Mouse (Mus musculus): ENCODE data around the gene Rhof. TPM values are rescaled to one million over a fixed set of nuclear protein-coding genes. Genes with fewer than 3 reads are reported as not detected.

The Rhof gene
- polyA plus RNA-seq, 1 experiment from 2014 or later, result 1.9 TPM

Other genes with a start within 250 kb of the Rhof start
- gene Kdm2b, start 142.9 kb downstream of the Rhof start, polyA plus RNA-seq (2014; fragmentation: Nextera tagmentation; extraction: Ambion mirVana), result 78.0 and 92.4 TPM in 2 replicates
- 9.6 and 9.8 TPM in 2 replicates for gene Orai1, start 117.6 kb downstream of the Rhof start, polyA plus RNA-seq (2014; fragmentation: Nextera tagmentation; extraction: Ambion mirVana)
- not detected in 2 replicates for gene Morn3, start 85.7 kb downstream of the Rhof start, polyA plus RNA-seq (2014; fragmentation: Nextera tagmentation; extraction: Ambion mirVana)
- 7.3 and 9.3 TPM in 2 replicates for gene Tmem120b, start 64.3 kb downstream of the Rhof start, polyA plus RNA-seq (2014; fragmentation: Nextera tagmentation; extraction: Ambion mirVana)
- gene Setd1b, start 9.5 kb upstream of the Rhof start, polyA plus RNA-seq (2014; fragmentation: Nextera tagmentation; extraction: Ambion mirVana), result 13.9 and 15.0 TPM in 2 replicates
- 68.5 and 77.8 TPM in 2 replicates for gene Psmd9, start 36.7 kb upstream of the Rhof start, polyA plus RNA-seq (2014; fragmentation: Nextera tagmentation; extraction: Ambion mirVana)
- gene Hpd, start 50.0 kb upstream of the Rhof start, polyA plus RNA-seq (2014; fragmentation: Nextera tagmentation; extraction: Ambion mirVana), result not detected in 2 replicates
- gene Wdr66, start 119.4 kb upstream of the Rhof start, polyA plus RNA-seq (2014; fragmentation: Nextera tagmentation; extraction: Ambion mirVana), result 1.1 and 1.9 TPM in 2 replicates
- 57.1 and 61.7 TPM in 2 replicates for gene Bcl7a, start 211.1 kb upstream of the Rhof start, polyA plus RNA-seq (2014; fragmentation: Nextera tagmentation; extraction: Ambion mirVana)

Data from forebrain, embryonic 11.5 days (tissue).